Mouse (Mus musculus) myocyte (in vitro differentiated cells): Measurements from ENCODE around the gene Rab23.

Source experiments
- POLR2A ChIP-seq: IDR thresholded peaks from one replicate; pipeline ENCODE4 v1.6.1; 2011; ENCODE audit warnings: low read depth, mild to moderate bottlenecking, control low read depth, moderate library complexity; ENCODE audit not compliant: insufficient read length
- SRF ChIP-seq: IDR thresholded peaks from one replicate; pipeline ENCODE4 v1.6.1; 2011; ENCODE audit warnings: low read depth; ENCODE audit not compliant: control insufficient read depth, insufficient read length
- TCF12 ChIP-seq: IDR thresholded peaks from one replicate; pipeline ENCODE4 v1.6.1; 2011; ENCODE audit warnings: mild to moderate bottlenecking, control low read depth; ENCODE audit not compliant: poor library complexity, insufficient read depth, severe bottlenecking

- TF ChIP-seq POLR2A (no peak), SRF (no peak), TCF12 (no peak)
Observed at GRCm38 (mm10) chr1:33714796-33715195, 4.9 kb upstream of the Rab23 start.
